Mouse (Mus musculus) kidney, adult 2 months (tissue): Measurements from ENCODE around the gene Abcb10.

ENCODE experiments used
- CTCF ChIP-seq: fragments of 200-500 bp; conservative IDR thresholded peaks from 2 replicates; pipeline ENCODE4 v1.5.1; 2011; ENCODE audit warnings: low read depth, mild to moderate bottlenecking, control low read depth, low read length, moderate library complexity, mixed read lengths; ENCODE audit not compliant: insufficient read depth, insufficient read length
- POLR2A ChIP-seq: fragments of 200-500 bp; IDR thresholded peaks from one replicate; pipeline ENCODE4 v1.6.1; 2011; ENCODE audit warnings: low read depth, low read length, control low read depth

GRCm38 (mm10) chr8:124027831-124028230 lies 44.9 kb upstream of the Abcb10 start:
- TF ChIP-seq POLR2A, result no peak
- no peak for TF ChIP-seq CTCF
